ENCODE assay signal across 26 mouse cellular contexts in genomic region chr3:134578759-134579158, GRCm38 (mm10).
"Had no signal": no experiment of that assay in that cellular context is flagged by ENCODE, and none has a peak within 500 bp of the region (broad histone marks: within the 10 kb centered on the region; RNA-seq: fewer than 3 reads in every experiment).

No protein-coding gene starts in this region.

- H3K9ac ChIP-seq: forebrain, postnatal 0 days; heart, embryonic 13.5 days; heart, embryonic 15.5 days; hindbrain, embryonic 12.5 days; hindbrain, embryonic 15.5 days; kidney, embryonic 15.5 days; limb, embryonic 13.5 days; limb, embryonic 15.5 days had no signal

- H3K36me3 ChIP-seq: heart, embryonic 13.5 days; heart, embryonic 15.5 days; hindbrain, embryonic 12.5 days; hindbrain, embryonic 15.5 days; kidney, embryonic 15.5 days; limb, embryonic 13.5 days; limb, embryonic 15.5 days had no signal

- H3K27ac ChIP-seq: heart, adult 2 months; heart, embryonic 13.5 days; heart, embryonic 15.5 days; hindbrain, embryonic 12.5 days; hindbrain, embryonic 15.5 days; hindbrain, postnatal 0 days; kidney, embryonic 15.5 days; kidney, postnatal 0 days; limb, embryonic 13.5 days; limb, embryonic 15.5 days had no signal

- H3K4me1 ChIP-seq: heart, embryonic 13.5 days; heart, embryonic 15.5 days; hindbrain, embryonic 12.5 days; hindbrain, embryonic 15.5 days; kidney, embryonic 15.5 days; limb, embryonic 13.5 days; limb, embryonic 15.5 days had no signal

- DNase-seq: forebrain, postnatal 0 days; gastrocnemius, postnatal 14 days; gastrocnemius, postnatal 36 days; heart, adult 11 months; heart, adult 2 months; heart, postnatal 14 days; heart, postnatal 36 days; kidney, adult 11 months; kidney, adult 2 months; kidney, adult 9 months; kidney, postnatal 14 days; kidney, postnatal 36 days; layer of hippocampus, adult 9-11 months; layer of hippocampus, postnatal 36 days; left cerebral cortex, postnatal 4 days had no signal

- H3K9me3 ChIP-seq: heart, embryonic 15.5 days; hindbrain, embryonic 12.5 days; hindbrain, embryonic 15.5 days; kidney, embryonic 15.5 days; limb, embryonic 13.5 days; limb, embryonic 15.5 days had no signal

- H3K27me3 ChIP-seq: heart, embryonic 13.5 days; heart, embryonic 15.5 days; hindbrain, embryonic 12.5 days; hindbrain, embryonic 15.5 days; kidney, embryonic 15.5 days; limb, embryonic 13.5 days; limb, embryonic 15.5 days had no signal

- H3K4me2 ChIP-seq: heart, embryonic 11.5 days; heart, embryonic 13.5 days; heart, embryonic 15.5 days; hindbrain, embryonic 12.5 days; hindbrain, embryonic 15.5 days; kidney, embryonic 15.5 days; limb, embryonic 13.5 days; limb, embryonic 15.5 days had no signal

- ATAC-seq: forebrain, postnatal 0 days; hindbrain, postnatal 0 days; intestine, embryonic 16.5 days had no signal

- H3K4me3 ChIP-seq: heart, adult 2 months; heart, embryonic 13.5 days; heart, embryonic 15.5 days; hindbrain, embryonic 12.5 days; hindbrain, embryonic 15.5 days; kidney, embryonic 15.5 days; limb, embryonic 13.5 days; limb, embryonic 15.5 days had no signal
